Mouse (Mus musculus) left cerebral cortex, postnatal 4 days (tissue): ENCODE data around the gene Tlr5. TPM values are rescaled to one million over a fixed set of nuclear protein-coding genes. Genes with fewer than 3 reads are reported as not detected.

Experiments
- DNase-seq: peaks from one replicate; pipeline ENCODE4 v3.0.0-alpha.2; 2022
- intact Hi-C: fragments of 180-260 bp; cut with DNase I; formaldehyde crosslinking; loops from one replicate; pipeline ENCODE4 v1.15.1; 2025
- total RNA-seq, 2 experiments: library from RNA; stranded (reverse); gene quantifications; 2 replicates each; pipeline ENCODE4 v1.2.3; 2021

Tlr5 gene
- under 1 TPM; 0.46 to 0.54 TPM for total RNA-seq

- DNase-seq: peak; percentile 31
- intact Hi-C loops: loop anchor here (5.0 kb wide), 1 partner anchor 392 kb away; no protein-coding TSS in a partner anchor
Observed at GRCm38 (mm10) chr1:182954287-182955046, at the start of gene Tlr5. TSS of gene Tlr5 (plus strand) at chr1:182954788.

DNA sequence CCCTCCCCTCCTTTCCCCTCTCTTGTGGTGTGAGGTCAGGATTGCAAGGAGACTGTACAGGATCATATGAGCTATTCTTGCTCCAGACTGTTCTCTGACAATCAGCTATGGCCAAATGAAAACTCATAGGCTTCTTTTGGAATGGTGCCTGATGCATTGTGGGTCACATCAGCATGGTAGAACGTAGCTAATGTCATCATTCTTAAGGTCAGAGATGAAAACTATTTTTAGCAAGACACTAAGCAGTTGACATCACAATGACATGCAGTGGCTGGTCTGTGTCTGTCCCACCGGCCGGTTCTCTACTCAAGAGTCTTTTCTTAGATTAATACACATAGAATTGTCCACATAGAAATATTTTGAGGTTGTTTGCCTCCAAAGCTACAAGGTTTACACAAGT is 48.9 kb upstream of the Tlr5 start:
- intact Hi-C loops: no loop called here
- no peak for DNase-seq

DNA sequence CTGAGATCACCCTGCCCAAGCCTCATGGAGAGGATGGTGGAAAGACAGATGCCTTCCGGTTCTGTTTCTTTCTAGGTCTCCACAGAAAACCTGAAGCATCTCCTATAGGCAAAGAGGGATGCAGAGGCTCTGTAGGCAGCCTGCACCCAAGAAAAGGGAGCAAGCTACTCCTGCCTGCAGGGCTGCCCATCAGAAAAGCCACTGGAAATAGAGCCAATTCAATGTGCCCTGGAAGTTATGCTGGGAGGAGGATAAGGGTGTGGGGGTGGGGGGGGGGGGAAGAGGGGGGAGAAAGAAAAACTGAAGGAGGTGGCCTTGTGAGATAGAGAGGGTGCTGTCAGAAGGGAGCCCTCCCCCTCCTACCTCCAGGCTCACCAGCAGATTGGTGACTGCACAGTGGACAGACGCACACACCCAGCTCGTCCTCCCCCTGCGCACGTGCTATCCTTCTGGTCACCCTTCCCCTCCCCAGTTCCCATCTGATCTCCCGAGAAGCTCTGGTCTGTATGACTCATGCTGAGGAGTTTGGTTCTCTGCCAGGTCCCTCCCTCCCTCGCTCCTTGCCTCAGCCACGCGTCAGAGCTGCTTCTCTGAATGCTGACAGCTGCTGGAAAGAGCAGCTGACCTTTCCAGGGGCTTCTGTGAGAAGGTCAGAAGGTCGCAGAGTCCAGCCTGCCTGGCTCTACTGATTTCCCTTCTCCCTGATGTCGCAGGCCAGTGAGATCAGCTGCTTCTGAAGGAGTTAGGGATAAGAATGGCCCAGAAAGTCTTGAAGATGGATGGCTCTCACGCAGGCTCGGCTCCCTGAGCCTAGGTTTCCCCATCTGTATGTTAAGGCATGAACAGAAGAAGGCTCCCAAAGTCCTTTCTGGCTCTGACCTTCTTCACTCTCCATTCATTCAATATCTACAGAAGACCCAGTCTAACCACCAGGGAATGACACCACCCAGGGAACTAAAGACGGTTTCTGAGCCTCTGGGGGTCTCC is 46.2 kb upstream of the Tlr5 start:
- intact Hi-C loops: no loop called here
- peak; percentile 85 for DNase-seq

DNA sequence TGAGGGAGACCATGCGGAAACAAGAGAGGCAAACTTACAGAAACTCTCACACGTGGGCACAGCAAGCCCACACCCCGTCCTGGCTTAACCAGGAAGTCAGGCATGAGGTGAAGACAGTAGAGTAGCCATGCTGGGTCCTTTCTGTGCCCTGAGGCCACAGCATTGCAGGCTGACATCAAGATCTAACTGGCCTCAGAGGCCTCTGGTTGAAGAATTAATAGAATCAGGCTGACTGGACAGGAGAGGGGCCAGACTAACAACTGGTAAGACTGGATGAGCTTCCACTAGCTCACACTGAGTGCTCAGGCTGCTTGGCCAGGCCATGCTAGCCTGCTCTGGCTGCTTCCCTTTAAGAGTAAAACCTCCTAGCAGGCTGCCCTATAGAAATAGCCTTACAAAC is 45.5 kb upstream of the Tlr5 start:
- DNase-seq: no peak
- intact Hi-C loops: no loop called here

DNA sequence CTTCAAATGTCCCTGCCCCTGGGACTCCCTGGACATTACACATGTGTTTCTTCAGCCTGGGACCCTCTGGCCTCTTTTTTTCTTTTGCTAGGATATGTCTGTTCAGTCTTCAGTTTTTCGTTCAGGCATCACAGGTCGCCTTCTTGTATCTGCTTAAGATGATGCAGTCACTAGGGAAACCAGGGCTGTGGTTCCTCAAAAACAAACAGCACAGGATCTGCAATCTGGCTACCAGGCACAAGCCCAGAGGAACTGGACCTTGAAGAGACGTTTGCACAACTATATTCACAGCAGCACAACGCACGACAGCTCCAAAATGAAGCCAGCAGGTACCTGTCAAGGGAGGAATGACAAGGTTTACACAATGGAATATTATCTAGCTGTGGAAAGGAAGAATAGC is 45.0 kb upstream of the Tlr5 start:
- no peak for DNase-seq
- intact Hi-C loops: no loop called here

GRCm38 (mm10) chr1:182912591-182912990 is 42.0 kb upstream of the Tlr5 start:
- intact Hi-C loops: no loop called here

GRCm38 (mm10) chr1:182914121-182914908 is 40.3 kb upstream of the Tlr5 start:
- no peak for DNase-seq
- intact Hi-C loops: no loop called here

More at GRCm38 (mm10) chr1:182912591-182912990, 42.0 kb upstream of the Tlr5 start:
- peak; percentile 61 for DNase-seq

DNA sequence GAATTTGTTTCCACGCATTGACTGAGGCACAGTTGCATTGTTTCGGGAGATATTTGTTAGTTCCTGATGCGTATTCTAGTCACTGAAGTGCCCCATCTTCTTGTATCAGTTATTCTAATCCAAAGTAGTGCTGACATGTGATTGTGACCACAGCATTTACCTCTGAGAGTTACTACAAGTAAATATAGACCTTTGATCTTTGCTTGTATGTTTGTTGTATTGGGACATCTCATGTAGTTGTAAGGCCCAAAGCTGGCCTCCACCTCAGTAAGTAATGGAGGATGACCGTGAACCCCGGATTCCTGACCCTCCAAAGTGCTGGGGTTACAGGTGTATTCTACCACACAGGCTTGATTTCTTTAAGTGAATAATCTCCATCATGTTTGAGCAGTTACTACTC is 38.4 kb upstream of the Tlr5 start:
- intact Hi-C loops: no loop called here
- DNase-seq: no peak

GRCm38 (mm10) chr1:182918718-182919346 is 35.8 kb upstream of the Tlr5 start:
- intact Hi-C loops: no loop called here
- no peak for DNase-seq

- intact Hi-C loops: no loop called here
- no peak for DNase-seq
Observed at GRCm38 (mm10) chr1:182922824-182923223, 31.8 kb upstream of the Tlr5 start.

GRCm38 (mm10) chr1:182926465-182926864 is 28.1 kb upstream of the Tlr5 start:
- no peak for DNase-seq
- intact Hi-C loops: no loop called here

- intact Hi-C loops: no loop called here
- no peak for DNase-seq
Observed at GRCm38 (mm10) chr1:182927878-182928851, 26.4 kb upstream of the Tlr5 start.

GRCm38 (mm10) chr1:182935469-182935868 is 19.1 kb upstream of the Tlr5 start:
- DNase-seq: no peak
- intact Hi-C loops: no loop called here

DNA sequence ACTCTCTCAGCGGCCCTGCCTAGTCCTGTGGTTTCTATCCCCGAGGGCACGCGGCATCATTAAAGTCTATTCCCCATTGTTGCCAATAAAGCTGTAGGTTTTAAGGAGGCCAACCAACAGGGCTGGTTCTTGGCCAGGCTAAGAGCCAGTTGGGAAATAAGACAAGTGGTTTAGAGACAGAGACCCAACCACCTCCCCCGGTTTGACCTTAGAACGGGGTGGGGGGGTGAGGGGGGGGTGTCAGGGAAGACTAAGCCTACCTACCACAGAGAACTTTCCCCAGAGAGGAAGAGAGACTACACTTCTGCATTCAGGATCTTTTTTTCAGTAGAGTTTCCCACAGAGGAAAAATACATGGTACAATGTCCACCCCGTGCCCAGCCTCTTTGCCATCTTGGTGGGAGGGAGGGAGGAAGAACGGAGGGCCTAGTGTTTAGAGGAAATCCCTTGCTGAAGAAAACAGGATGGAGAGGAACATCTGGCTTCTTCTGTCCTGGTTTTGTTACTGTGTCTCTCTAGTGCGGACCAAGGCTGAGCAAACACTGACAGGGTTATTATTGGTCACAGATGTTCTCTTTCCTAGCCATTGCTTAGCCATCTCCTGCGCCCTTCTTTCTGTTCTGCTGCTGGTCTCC is 17.0 kb upstream of the Tlr5 start:
- DNase-seq: no peak
- intact Hi-C loops: no loop called here

- intact Hi-C loops: no loop called here
Observed at GRCm38 (mm10) chr1:182941921-182942320, 12.7 kb upstream of the Tlr5 start.

GRCm38 (mm10) chr1:182943911-182944310 is 10.7 kb upstream of the Tlr5 start:
- intact Hi-C loops: no loop called here

More at GRCm38 (mm10) chr1:182941921-182942320, 12.7 kb upstream of the Tlr5 start:
- no peak for DNase-seq

DNA sequence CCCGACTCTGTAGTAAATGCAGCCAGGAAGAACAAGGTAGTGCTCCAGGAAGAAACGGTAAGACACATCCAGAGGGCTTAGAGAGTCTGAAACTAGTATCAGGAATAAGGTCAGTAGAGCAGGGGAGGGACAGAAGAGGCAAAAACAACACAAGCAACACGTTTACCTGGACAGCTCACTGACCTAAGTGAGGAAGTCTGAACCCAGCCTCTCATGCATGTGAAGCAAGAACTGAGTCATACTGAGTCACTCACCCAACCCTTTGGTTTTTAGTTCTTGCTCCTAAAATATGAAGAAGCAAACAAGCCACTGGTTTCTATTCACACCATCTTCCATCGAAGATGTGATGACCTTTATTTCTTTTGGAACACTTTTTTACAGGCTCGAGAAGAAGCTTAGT is 9.9 kb upstream of the Tlr5 start:
- intact Hi-C loops: no loop called here
- DNase-seq: no peak

More at GRCm38 (mm10) chr1:182943911-182944310, 10.7 kb upstream of the Tlr5 start:
- no peak for DNase-seq

- intact Hi-C loops: no loop called here
- no peak for DNase-seq
Observed at GRCm38 (mm10) chr1:182945561-182945960, 9.0 kb upstream of the Tlr5 start.

GRCm38 (mm10) chr1:182951298-182951697 is 3.3 kb upstream of the Tlr5 start:
- intact Hi-C loops: no loop called here

More at GRCm38 (mm10) chr1:182951298-182951697, 3.3 kb upstream of the Tlr5 start:
- no peak for DNase-seq
